Mouse (Mus musculus) brain, embryonic 14.5 days (tissue): ENCODE measurements around the gene Ttll11.

Source experiments
- CTCF ChIP-seq: fragments of 200-500 bp; IDR thresholded peaks from 2 replicates; pipeline ENCODE4 v1.5.1; 2012; ENCODE audit warnings: inconsistent platforms, mild to moderate bottlenecking, moderate library complexity, borderline replicate concordance; ENCODE audit not compliant: insufficient read depth, insufficient read length; ENCODE audit errors: extremely low read depth
- POLR2A ChIP-seq: fragments of 200-500 bp; IDR thresholded peaks from 2 replicates; pipeline ENCODE4 v1.6.1; 2012; ENCODE audit warnings: mild to moderate bottlenecking, inconsistent platforms, borderline replicate concordance; ENCODE audit not compliant: poor library complexity, insufficient read depth, insufficient read length, severe bottlenecking; ENCODE audit errors: extremely low read depth

DNA sequence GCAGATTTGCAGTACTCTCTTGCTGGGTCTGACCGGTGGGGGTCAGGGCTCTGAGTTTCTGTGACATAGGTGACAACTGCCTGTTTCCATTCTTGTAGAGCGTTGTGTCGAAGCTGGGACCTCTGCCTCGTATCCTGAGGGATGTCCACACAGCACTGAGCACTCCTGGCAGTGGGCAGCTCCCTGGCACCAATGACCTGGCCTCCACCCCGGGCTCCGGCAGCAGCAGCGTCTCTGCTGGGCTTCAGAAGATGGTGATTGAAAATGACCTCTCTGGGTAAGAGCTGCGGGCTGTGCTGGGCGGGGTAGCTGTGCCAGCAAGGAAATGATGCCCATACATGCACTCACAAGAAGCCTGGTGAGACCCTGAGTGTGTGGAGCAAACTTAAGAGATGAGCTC, 261.1 kb downstream of the Ttll11 start:
- TF ChIP-seq CTCF (no peak), POLR2A (no peak)
